Mouse (Mus musculus) kidney, postnatal 10 days (tissue): ENCODE results near the gene Gas6.

ENCODE experiments used
- DNase-seq: peaks from one replicate; pipeline ENCODE4 v3.0.0; 2021; ENCODE audit warnings: mixed read lengths

The Gas6 gene

DNA sequence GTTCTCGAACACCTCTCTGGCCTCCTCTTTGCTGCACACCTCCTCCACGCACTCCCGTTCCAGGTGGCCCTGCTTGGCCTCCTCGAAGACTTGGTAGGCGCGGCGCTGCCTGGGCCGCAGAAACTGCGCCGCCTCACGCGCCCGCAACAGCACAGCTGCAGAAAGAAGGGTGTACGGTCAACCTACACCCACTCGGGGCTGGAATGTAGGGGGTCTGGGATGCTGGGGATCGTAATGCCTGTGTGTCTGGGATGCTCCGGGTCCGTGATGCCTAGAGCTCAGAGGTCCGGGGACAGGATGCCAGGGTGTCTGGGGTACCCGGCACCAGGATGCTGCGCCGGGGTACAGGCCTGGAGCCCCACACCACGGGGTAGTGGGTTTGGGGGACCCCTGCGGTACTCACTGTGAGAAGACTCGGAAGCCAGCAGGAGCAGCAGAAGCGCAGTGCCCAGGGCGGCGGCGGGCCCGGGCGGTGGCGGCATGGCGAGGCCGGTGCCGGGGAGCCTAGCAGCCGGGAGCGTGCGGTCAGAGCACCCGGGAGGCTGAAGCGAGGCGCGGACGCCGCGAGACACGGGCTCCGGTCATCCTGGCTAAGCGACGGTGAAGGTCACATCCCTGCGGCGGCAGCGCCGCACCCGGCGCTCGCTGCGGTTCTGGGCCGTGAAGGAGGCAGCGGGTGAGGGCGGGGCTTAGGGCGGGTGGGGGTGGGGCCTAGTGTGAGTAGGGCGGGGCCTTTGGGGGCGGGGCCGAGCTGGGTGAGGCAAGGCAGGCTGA is at the start of gene Gas6:
TSS of gene Gas6 (minus strand) at position 633 of the 774 bp plus-strand sequence.
- DNase-seq, result peak; percentile 89

DNA sequence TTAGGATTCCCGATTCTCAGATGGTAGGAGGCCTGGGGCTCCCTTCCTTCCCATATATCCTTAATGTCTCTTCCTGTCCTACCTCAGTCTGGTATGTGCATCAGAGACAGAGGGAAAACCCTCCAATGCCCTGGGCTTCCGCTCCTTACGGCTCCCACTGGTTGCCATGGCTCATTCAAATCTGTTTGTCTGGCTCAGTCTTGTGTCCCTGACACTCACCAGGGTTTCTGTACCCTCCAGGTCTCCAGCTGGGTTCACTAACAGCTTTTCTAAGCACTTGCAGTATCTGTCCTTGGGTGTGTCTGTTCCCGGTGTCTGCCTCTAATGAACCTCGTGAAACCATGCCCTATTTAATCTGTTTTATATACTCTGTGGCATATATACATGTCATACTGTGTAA is 47.2 kb upstream of the Gas6 start:
- DNase-seq, result no peak

DNA sequence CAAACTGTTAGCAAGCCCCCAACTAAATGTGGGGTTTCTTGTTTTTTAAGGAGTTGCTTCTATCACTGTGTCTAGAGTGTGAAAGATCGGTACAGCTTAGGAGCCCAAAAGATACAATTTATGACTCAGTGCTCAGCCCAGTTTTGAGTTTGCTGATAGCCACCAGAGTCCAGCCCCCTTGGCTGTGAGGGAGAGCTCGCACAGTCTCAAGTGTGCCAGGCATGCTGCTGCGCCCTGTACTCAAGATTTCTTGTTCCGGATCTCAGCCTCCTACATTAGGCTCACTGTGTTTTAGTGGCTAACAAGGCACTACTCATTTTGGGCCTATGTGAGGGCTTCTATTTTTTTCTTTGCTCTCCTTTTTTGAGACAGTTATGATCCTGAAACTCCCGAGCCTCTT is 45.8 kb upstream of the Gas6 start:
- no peak for DNase-seq

GRCm38 (mm10) chr8:13538821-13539220 is 44.5 kb upstream of the Gas6 start:
- DNase-seq, result peak; percentile 39

DNA sequence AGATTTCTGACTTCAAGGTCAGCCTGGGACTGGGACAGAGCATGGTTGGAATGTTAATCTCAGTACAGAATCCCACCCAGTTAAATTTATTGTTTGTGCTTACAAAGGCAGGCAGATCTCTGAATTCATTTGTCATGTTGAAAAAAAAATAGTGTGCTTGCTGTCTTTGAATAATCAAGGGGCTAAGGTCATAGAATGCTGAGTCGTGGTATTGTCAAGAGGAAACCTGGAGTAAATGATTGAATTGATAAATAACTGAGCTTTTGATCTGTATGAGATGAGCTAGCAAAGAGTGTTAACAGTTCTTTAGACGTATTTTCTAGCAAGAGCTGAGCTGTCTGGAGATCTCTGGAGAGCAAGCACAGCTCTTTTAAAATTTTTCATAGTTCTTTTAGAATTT is 42.8 kb upstream of the Gas6 start:
- DNase-seq, result no peak

GRCm38 (mm10) chr8:13533123-13533522 is 38.8 kb upstream of the Gas6 start:
- DNase-seq, result no peak

GRCm38 (mm10) chr8:13531602-13532171 is 37.4 kb upstream of the Gas6 start:
- peak; percentile 57 for DNase-seq

DNA sequence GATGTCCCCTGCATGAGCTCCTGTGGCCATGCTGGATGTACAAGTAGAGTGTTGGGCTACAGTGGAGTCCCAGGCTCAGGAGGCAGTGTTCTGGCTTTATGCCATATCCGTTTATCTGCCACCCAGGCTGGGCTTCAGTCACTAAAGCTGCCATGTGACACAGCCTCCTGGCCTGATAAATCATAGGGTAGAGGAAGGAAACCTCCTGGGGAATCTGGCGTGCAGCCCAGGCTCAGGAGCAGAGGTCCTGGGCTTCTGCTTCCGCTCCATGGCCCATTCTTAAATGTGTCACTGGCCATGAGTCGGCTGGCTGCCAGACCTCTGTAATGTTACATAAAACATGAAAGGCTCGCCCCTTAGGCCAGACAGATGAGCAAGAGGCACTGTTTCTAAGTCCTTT is 36.7 kb upstream of the Gas6 start:
- peak; percentile 99 for DNase-seq

- DNase-seq, result peak; percentile 29
Measured at GRCm38 (mm10) chr8:13530401-13530800, 36.1 kb upstream of the Gas6 start.

DNA sequence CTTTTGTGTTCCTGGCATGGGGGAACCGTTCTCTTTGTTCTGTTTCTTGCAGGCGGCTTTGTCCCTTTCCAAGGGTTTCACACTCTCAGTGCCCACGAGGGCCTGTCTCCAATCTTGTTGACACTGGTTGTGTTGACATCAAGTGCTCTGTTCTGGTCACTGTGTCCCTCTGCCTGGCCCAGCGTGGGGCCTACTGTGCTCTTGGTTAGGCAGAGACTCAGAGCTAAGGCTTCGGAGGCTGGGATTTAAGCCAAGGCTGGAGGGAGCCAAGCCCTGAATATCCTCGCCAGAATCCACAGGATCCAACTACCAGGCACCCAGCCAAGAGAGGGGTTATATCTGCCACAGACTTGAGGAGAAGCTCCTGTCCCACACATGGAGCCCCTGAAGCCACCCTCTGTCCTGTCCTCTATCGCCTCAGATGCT is 35.6 kb upstream of the Gas6 start:
- DNase-seq, result peak; percentile 93

DNA sequence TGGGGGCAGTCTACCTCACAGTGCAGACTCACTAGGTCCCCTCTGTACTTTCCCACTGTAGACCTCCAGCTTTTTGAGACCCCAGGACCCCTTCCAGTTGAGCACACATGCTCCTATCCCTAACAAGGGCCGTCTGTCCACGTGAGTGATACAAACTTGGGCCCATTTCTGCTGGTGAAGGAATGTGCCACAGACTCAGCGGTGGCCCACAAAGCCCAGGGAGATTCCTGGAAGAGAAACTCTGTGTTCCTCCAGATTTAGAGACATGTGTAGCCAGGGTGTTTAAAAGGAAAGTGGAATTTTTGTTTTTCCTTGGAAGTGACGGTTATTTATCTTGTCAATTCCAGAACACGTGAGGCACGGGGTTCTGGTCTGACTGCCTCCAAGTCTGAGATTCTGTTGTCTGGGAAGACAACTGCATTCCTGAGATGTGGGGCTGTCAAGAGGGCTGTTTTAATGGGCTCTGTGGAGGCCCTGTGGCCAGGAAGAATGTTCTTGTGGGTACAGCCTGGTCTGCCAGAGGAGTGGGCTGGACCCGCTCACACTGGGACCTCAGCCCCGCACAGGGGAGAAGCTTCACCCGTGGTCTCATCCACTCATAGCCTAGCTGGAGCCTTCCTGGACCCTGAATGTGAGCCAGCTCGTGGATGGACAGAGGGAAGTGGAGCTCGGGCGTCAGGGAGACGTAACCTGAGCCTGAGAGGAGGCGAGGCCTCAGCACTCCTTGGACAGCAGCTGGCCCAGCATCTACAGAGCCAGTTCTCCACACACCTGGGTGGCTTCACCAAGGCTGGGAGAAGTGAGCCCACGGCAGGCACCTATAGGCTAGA is 34.9 kb upstream of the Gas6 start:
- DNase-seq, result peak; percentile 46

- DNase-seq, result no peak
Measured at GRCm38 (mm10) chr8:13521392-13521791, 27.1 kb upstream of the Gas6 start.

DNA sequence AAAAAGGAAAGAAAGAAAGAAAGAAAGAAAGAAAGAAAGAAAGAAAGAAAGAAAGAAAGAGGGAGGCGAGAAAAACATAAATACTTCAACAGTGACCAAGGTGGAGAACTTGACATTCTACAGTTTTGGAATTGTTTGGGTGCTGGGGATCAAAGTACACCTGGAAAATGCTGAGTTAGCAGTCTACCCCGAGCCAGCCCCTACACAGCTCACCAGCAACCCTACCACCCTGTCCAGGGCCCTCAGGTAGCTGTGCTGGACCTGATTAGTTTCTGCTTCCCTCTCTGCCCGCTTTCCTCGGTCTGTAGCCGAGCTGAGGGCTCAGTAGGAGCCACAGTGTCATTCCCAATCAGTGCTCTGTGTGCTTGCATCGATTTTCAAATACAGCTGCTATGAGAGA is 26.1 kb upstream of the Gas6 start:
- no peak for DNase-seq

DNA sequence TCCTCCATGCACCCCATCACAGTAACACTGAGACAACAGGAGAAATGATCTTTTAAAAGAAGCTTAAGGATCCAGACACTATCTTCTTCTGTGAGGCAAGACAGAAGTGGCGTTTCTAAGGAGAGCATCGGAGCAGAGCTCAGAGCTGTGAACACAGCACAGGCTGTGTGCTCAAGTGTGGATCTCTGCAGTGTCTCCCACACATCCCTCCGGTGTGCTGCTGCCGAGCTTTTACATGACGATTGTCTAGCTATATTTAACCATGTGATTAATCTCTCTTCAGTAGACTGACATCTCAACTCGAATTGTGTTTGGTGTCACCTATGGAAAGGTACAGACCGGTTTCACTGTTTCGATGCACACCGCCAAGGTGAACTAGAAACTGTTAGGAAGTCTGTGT is 25.2 kb upstream of the Gas6 start:
- DNase-seq, result no peak

DNA sequence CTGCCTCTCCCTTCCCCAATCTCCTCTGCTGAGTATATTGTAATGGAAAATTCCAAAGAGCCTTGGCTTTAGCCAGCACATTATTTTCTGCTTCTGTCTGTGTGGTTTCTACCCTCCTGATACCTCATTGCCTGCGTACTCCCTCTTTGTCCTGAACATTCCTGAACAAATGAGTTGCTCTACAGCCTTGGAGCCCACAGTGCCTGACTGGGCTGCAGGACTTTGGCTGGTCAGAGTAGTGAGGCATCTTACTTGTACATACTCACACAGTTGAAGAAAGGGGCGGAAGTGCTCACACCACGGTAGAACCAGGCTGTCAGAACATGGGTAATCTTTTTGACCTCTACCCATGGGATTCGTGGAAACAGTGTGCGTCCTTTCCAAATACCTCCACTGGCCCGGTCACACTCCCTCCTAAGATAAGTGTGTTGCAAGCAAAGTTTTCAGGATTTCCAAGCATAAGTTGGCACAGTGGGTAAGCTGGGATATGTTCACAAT is 23.0 kb upstream of the Gas6 start:
- DNase-seq, result no peak

- DNase-seq, result peak; percentile 42
Measured at GRCm38 (mm10) chr8:13516728-13517127, 22.4 kb upstream of the Gas6 start.

- peak; percentile 78 for DNase-seq
Measured at GRCm38 (mm10) chr8:13516011-13516442, 21.7 kb upstream of the Gas6 start.

- DNase-seq, result no peak
Measured at GRCm38 (mm10) chr8:13513556-13514370, 19.5 kb upstream of the Gas6 start.

- no peak for DNase-seq
Measured at GRCm38 (mm10) chr8:13512677-13513076, 18.4 kb upstream of the Gas6 start.

GRCm38 (mm10) chr8:13512016-13512415 is 17.7 kb upstream of the Gas6 start:
- DNase-seq, result no peak

- peak; percentile 29 for DNase-seq
Measured at GRCm38 (mm10) chr8:13507284-13507937, 13.1 kb upstream of the Gas6 start.

DNA sequence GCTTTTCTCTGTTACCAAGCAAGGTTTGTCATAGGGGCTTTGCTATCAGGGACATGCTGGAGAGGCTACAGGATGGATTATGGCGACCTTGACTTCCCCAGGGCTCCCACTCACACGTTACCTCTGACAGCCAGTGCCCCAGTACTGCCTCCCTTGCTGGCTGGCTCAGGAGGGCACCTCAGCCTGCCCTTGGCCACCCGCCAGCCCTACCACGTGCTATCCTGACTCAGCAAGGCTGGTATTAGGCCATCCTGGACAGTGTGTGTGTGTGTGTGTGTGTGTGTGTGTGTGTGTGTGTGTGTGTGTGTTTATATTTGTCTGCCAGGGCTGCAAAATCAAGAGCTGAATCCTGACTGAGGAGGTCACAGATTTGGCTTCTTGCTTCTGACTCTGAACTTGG is 12.6 kb upstream of the Gas6 start:
- peak; percentile 95 for DNase-seq
